Mouse (Mus musculus): ENCODE data around the gene Catsper1.

DNA sequence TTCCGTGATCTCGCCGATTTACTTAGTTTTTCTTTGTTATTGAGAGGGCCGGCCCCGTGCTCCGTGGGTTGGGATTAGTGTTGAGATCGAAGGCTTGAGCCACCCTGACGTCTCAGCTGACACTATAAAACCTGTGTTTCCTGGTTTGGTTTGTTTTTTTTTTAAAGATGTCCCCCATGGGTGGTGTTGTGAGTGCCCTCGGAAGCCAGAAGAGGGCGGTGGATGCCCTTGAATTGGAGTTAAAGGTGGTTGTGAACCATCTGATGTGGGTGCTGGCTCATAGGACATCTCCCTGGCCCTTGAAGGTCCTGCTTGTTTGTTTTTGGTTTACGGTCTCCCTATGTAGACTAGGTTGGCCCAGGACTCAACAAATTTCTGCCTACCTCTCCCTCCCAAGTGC is 31.9 kb downstream of the Catsper1 start:
- TF ChIP-seq GATA1 (IDR thresholded peaks at IDR 0.05; ENCODE audit: borderline replicate concordance, low read length): no peak
- TF ChIP-seq FLI1 (IDR thresholded peaks at IDR 0.05; ENCODE audit: low read length): no peak; the same call in 1 of the 2 replicates

Measured in megakaryocyte, embryonic 14.5 days (primary cell).